Mouse (Mus musculus) forebrain, embryonic 16.5 days (tissue): ENCODE measurements around the gene Arhgap22. TPM values are rescaled to one million over a fixed set of nuclear protein-coding genes. Genes with fewer than 3 reads are reported as not detected.

Source experiments
- ATAC-seq: fragments of 200-750 bp; cut with Nextera tagmentation; 2 replicates; pipeline ENCODE4 v1.8.0; 2017; ENCODE audit warnings: mild to moderate bottlenecking, moderate library complexity
- H3K27ac ChIP-seq: fragments of 300-500 bp; sonication (generic); 2 replicates; pipeline ENCODE4 v1.5.1; 2014; ENCODE audit warnings: low read length, control low read depth
- H3K27me3 ChIP-seq: fragments of 300-500 bp; sonication (generic); replicated peaks from 2 replicates; pipeline ENCODE4 v1.6.1; 2014; ENCODE audit warnings: low read length; ENCODE audit not compliant: control insufficient read depth, insufficient read depth
- H3K36me3 ChIP-seq: fragments of 300-500 bp; sonication (generic); 2 replicates; pipeline ENCODE4 v1.6.1; 2014; ENCODE audit not compliant: control insufficient read depth, insufficient read depth
- H3K4me1 ChIP-seq: fragments of 300-500 bp; sonication (generic); replicated peaks from 2 replicates; pipeline ENCODE4 v1.6.1; 2014; ENCODE audit warnings: low read length; ENCODE audit not compliant: control insufficient read depth, insufficient read depth
- H3K4me2 ChIP-seq: fragments of 300-500 bp; sonication (generic); 2 replicates; pipeline ENCODE4 v1.6.1; 2014; ENCODE audit warnings: mild to moderate bottlenecking, low read length, control low read depth
- H3K4me3 ChIP-seq: fragments of 300-500 bp; sonication (generic); replicated peaks from 2 replicates; pipeline ENCODE4 v1.5.1; 2014; ENCODE audit warnings: mild to moderate bottlenecking, low read length, control low read depth
- H3K9ac ChIP-seq: fragments of 300-500 bp; sonication (generic); replicated peaks from 2 replicates; pipeline ENCODE4 v1.6.1; 2014; ENCODE audit warnings: low read depth, low read length, control low read depth
- H3K9me3 ChIP-seq: fragments of 300-500 bp; sonication (generic); 2 replicates; pipeline ENCODE4 v1.6.1; 2016; ENCODE audit warnings: low read length; ENCODE audit not compliant: control insufficient read depth
- WGBS: fragments of 180-500 bp; shearing (Covaris S2); extraction: QIAGEN DNeasy Blood & Tissue Kit; methylation state at CpG from one replicate; pipeline ENCODE4 v1.1.7; 2014; 5-methylcytosine and 5-hydroxymethylcytosine counted together
- polyA plus RNA-seq: library from polyadenylated mRNA; unstranded; fragments of >200 nt; fragmentation: Nextera tagmentation; extraction: Ambion mirVana; gene quantifications from 2 replicates; pipeline ENCODE4 v1.2.1, GENCODE M21; 2015

Gene Arhgap22
- polyA plus RNA-seq, 1 experiment from 2014 or later: 0.47 TPM

DNA sequence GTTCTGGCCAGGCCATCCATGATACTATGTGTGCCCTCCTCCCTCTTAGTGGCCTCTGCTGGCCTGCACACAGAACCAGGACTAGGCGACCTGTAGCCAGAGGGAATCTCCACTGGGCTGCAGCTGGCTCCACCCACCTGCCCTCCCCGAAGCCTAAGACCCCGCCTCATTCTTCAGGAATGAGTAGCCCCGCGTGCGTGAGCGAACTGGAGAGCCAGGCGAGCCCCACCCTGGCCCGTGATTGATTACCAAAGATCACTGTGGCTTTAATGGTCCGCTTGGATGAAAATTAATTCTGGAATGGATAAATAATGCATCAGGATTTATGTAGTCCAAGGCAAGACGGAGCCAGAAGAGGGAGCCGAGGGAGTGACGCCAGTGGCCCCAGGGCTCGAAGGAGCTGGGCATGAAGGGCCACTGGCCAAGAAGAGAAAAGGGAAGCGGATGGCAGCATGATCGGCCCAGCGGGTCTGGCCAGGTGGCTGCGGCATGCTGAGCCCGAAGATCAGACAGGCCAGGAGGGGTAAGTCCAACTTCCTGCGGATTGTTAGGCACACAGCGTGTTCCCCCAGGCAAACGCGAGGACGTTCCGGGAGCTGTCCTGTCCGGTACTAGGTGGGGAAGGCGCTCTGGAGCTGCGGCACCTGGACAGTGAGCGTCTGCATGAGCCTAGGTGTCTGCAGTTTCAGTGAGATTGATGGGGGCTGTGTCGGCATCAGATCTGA lies 36.6 kb downstream of the Arhgap22 start:
- H3K36me3 ChIP-seq: no peaks in the 10 kb centered on the region
- 1% methylated on average over 30 of the region's 30 CpGs for WGBS
- peak overlapping the region; percentile 82 for H3K4me2 ChIP-seq
- H3K27me3 ChIP-seq: 0 out of 2 replicates have a peak, but pooled peaks cover 10% of the 10 kb centered on the region
- ATAC-seq: no peak
- peak overlapping the region; percentile 39 for H3K4me3 ChIP-seq
- no peaks in the 10 kb centered on the region for H3K9me3 ChIP-seq
- peaks cover 10% of the 10 kb centered on the region for H3K4me1 ChIP-seq
- peak overlapping the region; percentile 47 for H3K9ac ChIP-seq
- H3K27ac ChIP-seq: no peak overlapping the region

DNA sequence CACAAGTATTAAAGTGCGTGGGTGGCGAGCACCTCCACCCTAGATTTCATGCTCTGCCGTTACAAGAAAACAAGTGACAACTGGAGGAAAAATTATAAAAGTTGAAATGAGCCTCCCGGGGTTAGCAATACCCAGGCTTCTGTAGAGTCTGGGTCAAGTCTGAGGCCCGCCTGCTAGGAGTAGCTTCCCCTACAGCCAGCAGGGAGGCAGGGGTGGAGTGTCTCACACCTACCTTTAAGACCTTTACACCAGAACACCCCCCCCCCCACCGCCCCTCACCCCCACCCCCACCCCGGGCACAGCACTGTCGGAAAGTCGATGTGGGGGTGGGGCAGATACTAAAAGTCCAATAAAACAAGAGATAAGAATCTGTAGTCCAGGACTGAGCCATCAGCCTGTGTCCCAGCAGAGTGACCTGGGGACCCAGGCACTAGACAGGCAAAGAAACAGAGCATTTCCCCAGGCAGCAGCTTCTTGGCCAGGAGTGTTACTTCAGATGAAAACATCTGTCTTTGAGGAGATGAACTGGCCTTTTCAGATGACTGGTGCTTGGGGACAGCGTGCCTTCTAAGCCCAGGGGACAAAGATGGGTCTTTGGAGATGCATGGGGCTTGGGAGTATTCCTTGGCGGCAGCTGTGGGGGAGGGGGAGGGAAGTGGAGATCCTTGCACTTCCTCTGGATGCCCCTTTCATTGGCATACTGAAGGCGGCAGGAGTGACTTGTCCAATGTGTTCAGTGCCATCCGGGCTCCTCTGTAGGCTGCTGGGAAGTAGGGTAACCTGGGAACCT lies 37.3 kb downstream of the Arhgap22 start:
- H3K9ac ChIP-seq: no peak overlapping the region; the same call in 1 of the 2 replicates

GRCm38 (mm10) chr14:33258256-33258655 lies 44.4 kb downstream of the Arhgap22 start:
- Histone ChIP-seq H3K27me3 (no peaks in the 10 kb centered on the region), H3K9me3 (no peaks in the 10 kb centered on the region), H3K4me2 (no peak overlapping the region), H3K4me1 (no peaks in the 10 kb centered on the region), H3K27ac (no peak overlapping the region), H3K36me3 (no peaks in the 10 kb centered on the region), H3K4me3 (no peak overlapping the region), H3K9ac (no peak overlapping the region)
- 94% methylated on average over 5 of the region's 5 CpGs for WGBS
- ATAC-seq: no peak

More for the DNA sequence above, 37.3 kb downstream of the Arhgap22 start:
- Histone ChIP-seq H3K36me3 (no peaks in the 10 kb centered on the region), H3K27me3 (0 out of 2 replicates have a peak, but pooled peaks cover 10% of the 10 kb centered on the region), H3K27ac (no peak overlapping the region), H3K9me3 (no peaks in the 10 kb centered on the region), H3K4me1 (peaks cover 10% of the 10 kb centered on the region), H3K4me2 (peak overlapping the region; percentile 82), H3K4me3 (peak overlapping the region; percentile 39)
- no peak for ATAC-seq
- 11% methylated on average over 13 of the region's 13 CpGs for WGBS

GRCm38 (mm10) chr14:33260131-33260530 lies 46.3 kb downstream of the Arhgap22 start:
- 88% methylated on average over 6 of the region's 6 CpGs for WGBS
- Histone ChIP-seq H3K9me3 (no peaks in the 10 kb centered on the region), H3K4me3 (no peak overlapping the region), H3K4me2 (no peak overlapping the region), H3K27me3 (no peaks in the 10 kb centered on the region), H3K4me1 (no peaks in the 10 kb centered on the region), H3K9ac (no peak overlapping the region), H3K27ac (no peak overlapping the region), H3K36me3 (no peaks in the 10 kb centered on the region)
- ATAC-seq: no peak

GRCm38 (mm10) chr14:33264795-33265194 lies 51.0 kb downstream of the Arhgap22 start:
- H3K4me1 ChIP-seq: no peaks in the 10 kb centered on the region

GRCm38 (mm10) chr14:33276240-33276639 lies 62.4 kb downstream of the Arhgap22 start:
- Histone ChIP-seq H3K27ac (no peak overlapping the region), H3K9ac (no peak overlapping the region), H3K4me1 (no peaks in the 10 kb centered on the region), H3K36me3 (no peaks in the 10 kb centered on the region), H3K9me3 (no peaks in the 10 kb centered on the region), H3K27me3 (no peaks in the 10 kb centered on the region), H3K4me3 (no peak overlapping the region), H3K4me2 (no peak overlapping the region)
- WGBS: 82% methylated on average over 2 of the region's 2 CpGs
- ATAC-seq: no peak

More at GRCm38 (mm10) chr14:33264795-33265194, 51.0 kb downstream of the Arhgap22 start:
- Histone ChIP-seq H3K36me3 (no peaks in the 10 kb centered on the region), H3K9me3 (no peaks in the 10 kb centered on the region), H3K27me3 (no peaks in the 10 kb centered on the region), H3K4me2 (no peak overlapping the region), H3K4me3 (no peak overlapping the region), H3K27ac (no peak overlapping the region), H3K9ac (no peak overlapping the region)
- WGBS: 94% methylated on average over 13 of the region's 13 CpGs
- no peak for ATAC-seq

GRCm38 (mm10) chr14:33278374-33278773 lies 64.5 kb downstream of the Arhgap22 start:
- H3K27me3 ChIP-seq: no peaks in the 10 kb centered on the region
- H3K27ac ChIP-seq: no peak overlapping the region
- 79% methylated on average over 2 of the region's 2 CpGs for WGBS
- H3K9ac ChIP-seq: no peak overlapping the region
- ATAC-seq: no peak
- H3K9me3 ChIP-seq: no peaks in the 10 kb centered on the region
- no peak overlapping the region for H3K4me2 ChIP-seq
- no peak overlapping the region for H3K4me3 ChIP-seq
- H3K36me3 ChIP-seq: no peaks in the 10 kb centered on the region
- no peaks in the 10 kb centered on the region for H3K4me1 ChIP-seq

- Histone ChIP-seq H3K4me2 (no peak overlapping the region), H3K36me3 (no peaks in the 10 kb centered on the region), H3K9me3 (no peaks in the 10 kb centered on the region), H3K27me3 (no peaks in the 10 kb centered on the region), H3K4me1 (no peaks in the 10 kb centered on the region), H3K9ac (no peak overlapping the region), H3K27ac (no peak overlapping the region), H3K4me3 (no peak overlapping the region)
- ATAC-seq: no peak
- WGBS: 92% methylated on average over 2 of the region's 2 CpGs
Measured at GRCm38 (mm10) chr14:33280921-33281320, 67.1 kb downstream of the Arhgap22 start.

- Histone ChIP-seq H3K4me1 (no peaks in the 10 kb centered on the region), H3K4me2 (no peak overlapping the region), H3K27me3 (no peaks in the 10 kb centered on the region), H3K9ac (no peak overlapping the region), H3K4me3 (no peak overlapping the region), H3K36me3 (no peaks in the 10 kb centered on the region), H3K9me3 (no peaks in the 10 kb centered on the region), H3K27ac (no peak overlapping the region)
- WGBS: 92% methylated on average over 4 of the region's 4 CpGs
- no peak for ATAC-seq
Measured at GRCm38 (mm10) chr14:33282447-33282846, 68.6 kb downstream of the Arhgap22 start.
